Mouse (Mus musculus) liver, embryonic 14.5 days (tissue): ENCODE measurements around the gene Tmod4. TPM values are rescaled to one million over a fixed set of nuclear protein-coding genes. Genes with fewer than 3 reads are reported as not detected.

ENCODE experiments used
- ATAC-seq: fragments of 200-750 bp; cut with Nextera tagmentation; 2 replicates; pipeline ENCODE4 v1.8.0; 2017; ENCODE audit warnings: moderate number of reproducible peaks, mild to moderate bottlenecking, moderate library complexity; ENCODE audit not compliant: insufficient read depth
- DNase-seq, 3 experiments: peaks; one replicate each; pipeline ENCODE4 v3.0.0-alpha.2; 2012 to 2013; ENCODE audit warnings: low read depth in 3 of 3, low spot score in 3 of 3
- H3K27ac ChIP-seq: fragments of 300-500 bp; sonication (generic); 2 replicates; pipeline ENCODE4 v1.5.1; 2014; ENCODE audit warnings: moderate library complexity, mild to moderate bottlenecking, control low read depth, inconsistent platforms
- H3K27me3 ChIP-seq: fragments of 300-500 bp; sonication (generic); 2 replicates; pipeline ENCODE4 v1.6.1; 2014; ENCODE audit warnings: mild to moderate bottlenecking, low read length, moderate library complexity; ENCODE audit not compliant: control insufficient read depth, insufficient read depth
- H3K36me3 ChIP-seq: fragments of 300-500 bp; sonication (generic); replicated peaks from 2 replicates; pipeline ENCODE4 v1.6.1; 2014; ENCODE audit warnings: low read depth; ENCODE audit not compliant: control insufficient read depth, insufficient read depth
- H3K4me1 ChIP-seq, 2 experiments: fragments of 200-500 bp in 1 of 2; fragments of 300-500 bp in 1 of 2; sonication (generic) in 1 of 2; replicated peaks; 2 replicates each; pipeline ENCODE4 v1.6.1; 2012 to 2014; ENCODE audit warnings: antibody characterized with exemption in 1 of 2, inconsistent platforms in 1 of 2, low read length in 1 of 2; ENCODE audit not compliant: control insufficient read depth in 2 of 2, insufficient read depth in 2 of 2
- H3K4me2 ChIP-seq: fragments of 300-500 bp; sonication (generic); 2 replicates; pipeline ENCODE4 v1.6.1; 2014; ENCODE audit warnings: low read depth, mild to moderate bottlenecking, control low read depth, moderate library complexity
- H3K4me3 ChIP-seq, 2 experiments: fragments of 200-500 bp in 1 of 2; fragments of 300-500 bp in 1 of 2; sonication (generic) in 1 of 2; 2 replicates each; pipeline ENCODE4 v1.5.1; 2012 to 2014; ENCODE audit warnings: low read depth in 2 of 2, low read length in 2 of 2, mild to moderate bottlenecking in 2 of 2, control low read depth in 1 of 2, inconsistent platforms in 1 of 2, moderate library complexity in 1 of 2; ENCODE audit not compliant: insufficient read depth in 1 of 2
- H3K9ac ChIP-seq: fragments of 300-500 bp; sonication (generic); replicated peaks from 2 replicates; pipeline ENCODE4 v1.6.1; 2014; ENCODE audit warnings: mild to moderate bottlenecking, control low read depth, moderate library complexity
- H3K9me3 ChIP-seq: fragments of 300-500 bp; sonication (generic); 2 replicates; pipeline ENCODE4 v1.6.1; 2016; ENCODE audit warnings: low read length, mixed read lengths; ENCODE audit not compliant: control insufficient read depth
- CTCF ChIP-seq: IDR thresholded peaks from 2 replicates; pipeline ENCODE4 v1.5.1; 2016; ENCODE audit warnings: antibody characterized with exemption, low read depth, control low read depth
- EP300 ChIP-seq: IDR thresholded peaks from 2 replicates; pipeline ENCODE4 v1.6.1; 2016; ENCODE audit warnings: antibody characterized with exemption, low read depth
- WGBS: fragments of 180-500 bp; shearing (Covaris S2); extraction: QIAGEN DNeasy Blood & Tissue Kit; methylation state at CpG from one replicate; pipeline ENCODE4 v1.1.7; 2014; ENCODE audit not compliant: insufficient replicate concordance; 5-methylcytosine and 5-hydroxymethylcytosine counted together
- polyA plus RNA-seq, 2 experiments: library from polyadenylated mRNA; depleted of rRNA in 1 of 2; stranded (reverse) in 1 of 2; unstranded in 1 of 2; fragments of >200 nt; fragmentation: Nextera tagmentation in 1 of 2; extraction: Ambion mirVana in 1 of 2; gene quantifications; 2 replicates each; pipeline versions ENCODE4 v1.2.1 to v1.2.3; 2012 to 2014

The Tmod4 gene
- polyA plus RNA-seq, 2 experiments: 0.15 to 0.32 TPM

- peaks cover 2 to 4% of the 10 kb centered on the region in 2 experiments; a peak in 2 of 4 replicates for H3K4me1 ChIP-seq
- H3K9me3 ChIP-seq: no peaks in the 10 kb centered on the region
- H3K4me2 ChIP-seq: peak within 1 kb of the TSS; percentile 89
- no peaks in the 10 kb centered on the region for H3K36me3 ChIP-seq
- peak within 1 kb of the TSS; percentile 59 to 70 for H3K4me3 ChIP-seq
- DNase-seq (peak; percentile 75 to 80 (median 77)), ATAC-seq (peak; percentile 92)
- H3K27ac ChIP-seq: no peak within 1 kb of the TSS
- TF ChIP-seq EP300 (no peak), CTCF (0 out of 2 replicates have a peak, but pooled peaks have one; percentile 11)
- under 1% methylated on average over 64 of the region's 66 CpGs for WGBS
- H3K9ac ChIP-seq: peak within 1 kb of the TSS; percentile 54
- H3K27me3 ChIP-seq: peaks cover 33% of the 10 kb centered on the region
Measured at GRCm38 (mm10) chr3:95159987-95160963, 36.0 kb downstream of the Tmod4 start, which contains the start of gene Sema6c. Gene Sema6c (plus strand): TSS chr3:95160457.

- ATAC-seq (no peak), DNase-seq (no peak)
- H3K27ac ChIP-seq: no peak overlapping the region
- WGBS: 3% methylated on average over 30 of the region's 30 CpGs
- H3K36me3 ChIP-seq: no peaks in the 10 kb centered on the region
- peaks cover 2 to 4% of the 10 kb centered on the region in 2 experiments; a peak in 2 of 4 replicates for H3K4me1 ChIP-seq
- H3K27me3 ChIP-seq: peaks cover 33% of the 10 kb centered on the region
- no peak overlapping the region; the same call in 1 of the 2 replicates for H3K9ac ChIP-seq
- TF ChIP-seq EP300 (no peak), CTCF (no peak)
- peak overlapping the region; percentile 59 to 70 for H3K4me3 ChIP-seq
- peak overlapping the region; percentile 89 for H3K4me2 ChIP-seq
- no peaks in the 10 kb centered on the region for H3K9me3 ChIP-seq
Measured at GRCm38 (mm10) chr3:95161041-95161551, 36.8 kb downstream of the Tmod4 start.

DNA sequence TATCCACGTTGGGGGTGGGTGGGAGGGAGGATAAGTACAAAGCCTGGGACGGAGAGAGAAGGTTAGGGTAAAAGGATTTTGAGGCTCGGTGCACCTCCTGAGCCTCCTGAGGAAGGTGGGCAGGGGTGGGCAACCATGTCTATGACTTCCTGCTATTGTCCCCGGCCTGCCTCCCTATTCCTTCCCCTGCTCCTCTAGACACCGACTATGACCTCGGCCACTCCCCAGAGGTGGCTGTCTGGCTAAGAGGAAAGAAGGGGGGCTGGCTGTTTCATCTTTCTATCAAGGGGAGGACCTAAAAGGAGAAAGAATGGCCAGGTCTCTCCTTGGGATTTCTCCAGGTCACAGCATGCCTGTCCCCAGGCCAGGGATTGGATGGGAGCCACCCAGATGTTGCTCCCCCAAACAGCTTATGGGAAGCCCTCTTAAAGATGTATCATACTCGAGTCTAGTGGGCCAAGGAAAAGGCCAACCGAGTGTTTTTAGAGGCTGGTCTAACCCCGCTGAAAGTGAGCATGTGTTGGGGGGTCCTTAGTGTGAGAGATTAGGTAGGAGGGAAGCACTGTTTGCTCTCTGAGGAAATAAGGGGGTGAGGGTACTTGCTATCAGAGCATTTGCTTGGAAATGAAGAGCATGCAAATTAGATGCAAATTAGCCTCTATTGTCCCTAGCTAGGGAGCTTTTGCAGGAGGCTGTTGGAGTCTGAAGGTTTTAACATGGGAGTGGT, 37.5 kb downstream of the Tmod4 start:
- peaks cover 33% of the 10 kb centered on the region for H3K27me3 ChIP-seq

DNA sequence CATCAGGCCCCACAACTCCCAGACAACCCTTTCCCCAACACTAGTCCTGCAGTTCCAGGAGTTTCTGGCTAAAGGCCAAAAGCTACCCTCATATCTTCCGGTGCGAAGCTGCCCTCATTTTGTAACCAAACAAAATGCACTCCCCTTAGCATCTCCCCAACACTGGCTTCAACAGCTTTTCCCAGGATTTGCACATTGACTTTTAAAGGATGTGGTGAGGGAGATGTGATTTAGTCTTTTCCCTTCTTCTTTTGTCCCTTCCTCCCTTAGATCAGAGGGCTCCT, 38.0 kb downstream of the Tmod4 start:
- Histone ChIP-seq H3K4me2 (no peak overlapping the region), H3K9me3 (no peaks in the 10 kb centered on the region), H3K27ac (no peak overlapping the region), H3K27me3 (peaks cover 33% of the 10 kb centered on the region), H3K36me3 (no peaks in the 10 kb centered on the region), H3K9ac (no peak overlapping the region), H3K4me1 (peaks cover 2 to 4% of the 10 kb centered on the region in 2 experiments; a peak in 2 of 4 replicates), H3K4me3 (no peak overlapping the region)
- ATAC-seq (no peak), DNase-seq (no peak)
- no peak for TF ChIP-seq EP300
- TF ChIP-seq CTCF: no peak
- 66% methylated on average over 2 of the region's 2 CpGs for WGBS

More for the DNA sequence above, 37.5 kb downstream of the Tmod4 start:
- no peak overlapping the region for H3K9ac ChIP-seq
- no peaks in the 10 kb centered on the region for H3K36me3 ChIP-seq
- no peaks in the 10 kb centered on the region for H3K9me3 ChIP-seq
- DNase-seq: no peak
- no peak for TF ChIP-seq EP300
- TF ChIP-seq CTCF: no peak
- peak overlapping the region in 1 of 2 experiments; percentile 59; a peak in 1 of 4 replicates for H3K4me3 ChIP-seq
- H3K4me2 ChIP-seq: peak overlapping the region; percentile 89; the same call in 1 of the 2 replicates
- peaks cover 2 to 4% of the 10 kb centered on the region in 2 experiments; a peak in 2 of 4 replicates for H3K4me1 ChIP-seq
- ATAC-seq: no peak
- 15% methylated on average over 9 of the region's 9 CpGs for WGBS
- H3K27ac ChIP-seq: no peak overlapping the region
